Mouse (Mus musculus) CH12.LX (cell line): ENCODE data around the gene Dgcr8. TPM values are rescaled to one million over a fixed set of nuclear protein-coding genes. Genes with fewer than 3 reads are reported as not detected.

Experiments used
- DNase-seq: peaks from one replicate; pipeline ENCODE4 v3.0.0-alpha.2; 2013; ENCODE audit errors: extremely low read depth
- H3K27ac ChIP-seq: 2 replicates; pipeline ENCODE4 v1.5.1; 2012; ENCODE audit warnings: low read depth, mild to moderate bottlenecking, control low read depth, moderate library complexity; ENCODE audit not compliant: insufficient read depth
- H3K27me3 ChIP-seq: replicated peaks from 2 replicates; pipeline ENCODE3; 2012; ENCODE audit warnings: inconsistent platforms
- H3K36me3 ChIP-seq, 2 experiments: replicated peaks in 1 of 2; 2 replicates each; pipeline versions ENCODE3 to v1.6.1; 2012; ENCODE audit warnings: inconsistent platforms in 1 of 2, low read length in 1 of 2, mild to moderate bottlenecking in 1 of 2, mixed read lengths in 1 of 2, moderate library complexity in 1 of 2; ENCODE audit not compliant: control insufficient read depth in 1 of 2, insufficient read depth in 1 of 2
- H3K4me1 ChIP-seq, 2 experiments: 2 replicates each; pipeline ENCODE4 v1.6.1; 2012; ENCODE audit warnings: inconsistent platforms in 1 of 2, moderate library complexity in 1 of 2; ENCODE audit not compliant: insufficient read depth in 2 of 2, control insufficient read depth in 1 of 2
- H3K4me2 ChIP-seq: 2 replicates; pipeline ENCODE4 v1.6.1; 2012; ENCODE audit warnings: low read depth, mild to moderate bottlenecking, control low read depth; ENCODE audit not compliant: poor library complexity, insufficient read depth, severe bottlenecking
- H3K4me3 ChIP-seq, 3 experiments: fragments of 150-350 bp in 1 of 3; sonication (generic) in 1 of 3; replicated peaks in 1 of 3; 2 replicates each; pipeline versions ENCODE3 to v1.5.1; 2011 to 2012; ENCODE audit warnings: low read depth in 2 of 3, low read length in 2 of 3, mild to moderate bottlenecking in 2 of 3, moderate library complexity in 2 of 3, control low read depth in 1 of 3, improper control_type of control experiment in 1 of 3, inconsistent platforms in 1 of 3, mixed read lengths in 1 of 3; ENCODE audit not compliant: poor library complexity in 1 of 3
- H3K79me2 ChIP-seq: replicated peaks from 2 replicates; pipeline ENCODE4 v1.6.1; 2012; ENCODE audit warnings: mild to moderate bottlenecking, moderate library complexity; ENCODE audit not compliant: control insufficient read depth, poor library complexity, insufficient read depth, severe bottlenecking; ENCODE audit errors: extremely low read depth
- H3K9ac ChIP-seq: 2 replicates; pipeline ENCODE4 v1.6.1; 2012; ENCODE audit warnings: low read depth, mild to moderate bottlenecking, control low read depth, moderate library complexity; ENCODE audit not compliant: insufficient read depth
- H3K9me3 ChIP-seq: replicated peaks from 2 replicates; pipeline ENCODE3; 2012; ENCODE audit warnings: low read length, inconsistent platforms, mixed read lengths
- CHD1 ChIP-seq: IDR thresholded peaks from 2 replicates; pipeline ENCODE4 v1.6.1; 2012; ENCODE audit warnings: low read depth, low read length, improper control_type of control experiment, inconsistent platforms
- CTCF ChIP-seq, 2 experiments: IDR thresholded peaks in 1 of 2; conservative IDR thresholded peaks in 1 of 2; 2 replicates each; pipeline ENCODE4 v1.5.1; 2011 to 2012; ENCODE audit warnings: low read depth in 2 of 2, low read length in 2 of 2, improper control_type of control experiment in 1 of 2, inconsistent platforms in 1 of 2, mild to moderate bottlenecking in 1 of 2, moderate library complexity in 1 of 2
- ELF1 ChIP-seq: IDR thresholded peaks from 2 replicates; pipeline ENCODE4 v1.6.1; 2014; ENCODE audit warnings: low read depth, mild to moderate bottlenecking, inconsistent platforms, low read length, improper control_type of control experiment
- GABPA ChIP-seq: IDR thresholded peaks from 2 replicates; pipeline ENCODE4 v1.6.1; 2012; ENCODE audit warnings: low read depth, low read length, improper control_type of control experiment, inconsistent platforms; ENCODE audit not compliant: insufficient replicate concordance
- IRF4 ChIP-seq: IDR thresholded peaks from 2 replicates; pipeline ENCODE4 v1.6.1; 2014; ENCODE audit warnings: low read depth, mild to moderate bottlenecking, inconsistent platforms, low read length, improper control_type of control experiment
- JUN ChIP-seq: IDR thresholded peaks from 2 replicates; pipeline ENCODE4 v1.6.1; 2011; ENCODE audit warnings: low read depth, mild to moderate bottlenecking, low read length, improper control_type of control experiment, moderate library complexity; ENCODE audit not compliant: insufficient read depth
- JUND ChIP-seq: conservative IDR thresholded peaks from 2 replicates; pipeline ENCODE4 v1.6.1; 2011; ENCODE audit warnings: low read depth, low read length, improper control_type of control experiment
- KAT2A ChIP-seq: IDR thresholded peaks from 2 replicates; pipeline ENCODE4 v1.6.1; 2012; ENCODE audit warnings: low read length, improper control_type of control experiment, inconsistent platforms; ENCODE audit not compliant: insufficient replicate concordance
- MAX ChIP-seq: IDR thresholded peaks from 2 replicates; pipeline ENCODE4 v1.6.1; 2011; ENCODE audit warnings: low read length, improper control_type of control experiment
- MEF2A ChIP-seq: IDR thresholded peaks from 2 replicates; pipeline ENCODE4 v1.6.1; 2014; ENCODE audit warnings: low read depth, mild to moderate bottlenecking, inconsistent platforms, low read length, improper control_type of control experiment, borderline replicate concordance
- MYC ChIP-seq: IDR thresholded peaks from 2 replicates; pipeline ENCODE4 v1.6.1; 2011; ENCODE audit warnings: low read depth, mild to moderate bottlenecking, improper control_type of control experiment, low read length
- POLR2A ChIP-seq: IDR thresholded peaks from 2 replicates; pipeline ENCODE4 v1.6.1; 2011; ENCODE audit warnings: low read depth, mild to moderate bottlenecking, improper control_type of control experiment, low read length
- RAD21 ChIP-seq: IDR thresholded peaks from 2 replicates; pipeline ENCODE4 v1.6.1; 2011; ENCODE audit warnings: low read depth, mild to moderate bottlenecking, low read length, improper control_type of control experiment, moderate library complexity
- SMC3 ChIP-seq: IDR thresholded peaks from 2 replicates; pipeline ENCODE4 v1.6.1; 2011; ENCODE audit warnings: low read depth, low read length, improper control_type of control experiment
- TBP ChIP-seq: conservative IDR thresholded peaks from 2 replicates; pipeline ENCODE4 v1.6.1; 2011; ENCODE audit warnings: low read depth, low read length, improper control_type of control experiment
- TCF12 ChIP-seq: IDR thresholded peaks from 2 replicates; pipeline ENCODE4 v1.6.1; 2014; ENCODE audit warnings: low read depth, mild to moderate bottlenecking, inconsistent platforms, low read length, improper control_type of control experiment
- UBTF ChIP-seq: IDR thresholded peaks from 2 replicates; pipeline ENCODE4 v1.6.1; 2012; ENCODE audit warnings: low read depth, mild to moderate bottlenecking, inconsistent platforms, low read length, improper control_type of control experiment, moderate library complexity
- USF1 ChIP-seq: IDR thresholded peaks from 2 replicates; pipeline ENCODE4 v1.6.1; 2014; ENCODE audit warnings: low read depth, mild to moderate bottlenecking, inconsistent platforms, low read length, improper control_type of control experiment
- ZKSCAN1 ChIP-seq: IDR thresholded peaks from 2 replicates; pipeline ENCODE4 v1.6.1; 2012; ENCODE audit warnings: low read depth, inconsistent platforms, low read length, improper control_type of control experiment, borderline replicate concordance
- ZMIZ1 ChIP-seq: IDR thresholded peaks from 2 replicates; pipeline ENCODE4 v1.6.1; 2012; ENCODE audit warnings: low read depth, mild to moderate bottlenecking, inconsistent platforms, low read length, improper control_type of control experiment
- ZNF384 ChIP-seq: IDR thresholded peaks from 2 replicates; pipeline ENCODE4 v1.6.1; 2012; ENCODE audit warnings: low read depth, low read length, improper control_type of control experiment, inconsistent platforms
- dilution Hi-C: fragments of 300-500 bp; cut with MboI; formaldehyde crosslinking; loops from 2 replicates; pipeline ENCODE4 v1.14.3; 2020; ENCODE audit warnings: low sequenced_read_pairs; ENCODE audit not compliant: extremely low pct_unique_long_range_greater_than_20kb, extremely low pct_ligation_motif_present
- in situ Hi-C: fragments of 300-500 bp; cut with MboI; formaldehyde crosslinking; loops from 3 replicates; pipeline ENCODE4 v1.14.3; 2019; ENCODE audit warnings: low sequenced_read_pairs, low pct_ligation_motif_present, low pct_unique_long_range_greater_than_20kb, mixed read lengths
- polyA plus RNA-seq: library from polyadenylated mRNA; unstranded; fragments of >175 nt; gene quantifications from 2 replicates; pipeline ENCODE4 v1.2.1, GENCODE M21; 2012; ENCODE audit warnings: low read depth; ENCODE audit not compliant: insufficient read length
- total RNA-seq, 2 experiments: library from RNA; depleted of rRNA; stranded (reverse); fragments of 300-350 nt in 1 of 2; fragments of >200 nt in 1 of 2; gene quantifications; 2 replicates each; pipeline ENCODE4 v1.2.3; 2012 to 2014

Gene Dgcr8
- total and polyA plus RNA-seq, 3 experiments = 29.1 to 39.9 (median 31.8) TPM

- Histone ChIP-seq H3K36me3 (peaks cover 69 to 90% of the 10 kb centered on the region in 2 experiments), H3K27me3 (no peaks in the 10 kb centered on the region)
These were observed 13.9 kb downstream of the Dgcr8 start for GRCm38 (mm10) chr16:18275166-18275565.

GRCm38 (mm10) chr16:18268182-18268581 lies 20.9 kb downstream of the Dgcr8 start:
- DNase-seq = peak; percentile 51
- Histone ChIP-seq H3K9ac (no peak overlapping the region), H3K4me3 (no peak overlapping the region), H3K27ac (no peak overlapping the region), H3K36me3 (peaks cover 68 to 91% of the 10 kb centered on the region in 2 experiments), H3K4me2 (no peak overlapping the region), H3K4me1 (no peaks in the 10 kb centered on the region), H3K79me2 (peaks cover 25% of the 10 kb centered on the region), H3K27me3 (no peaks in the 10 kb centered on the region), H3K9me3 (no peaks in the 10 kb centered on the region)
- in situ Hi-C loops (no loop called here), dilution Hi-C loops (no loop called here)
- TF ChIP-seq UBTF = no peak
- peak; percentile 16 to 58; a peak in 2 of 4 replicates for TF ChIP-seq CTCF (conservative IDR thresholded peaks at IDR 0.05 in 1 of 2, IDR thresholded peaks at IDR 0.05 in 1 of 2; ENCODE audit: low read depth in 2 of 2, low read length in 2 of 2)
- TF ChIP-seq RAD21 = peak; percentile 31
- TF ChIP-seq SMC3 = peak; percentile 10; the same call in 1 of the 2 replicates
- TF ChIP-seq ELF1 = no peak
- no peak for TF ChIP-seq IRF4

More at GRCm38 (mm10) chr16:18275166-18275565, 13.9 kb downstream of the Dgcr8 start:
- Histone ChIP-seq H3K4me2 (no peak overlapping the region), H3K9me3 (no peaks in the 10 kb centered on the region), H3K4me3 (no peak overlapping the region), H3K4me1 (no peaks in the 10 kb centered on the region), H3K79me2 (peaks cover 17% of the 10 kb centered on the region), H3K27ac (no peak overlapping the region), H3K9ac (no peak overlapping the region)
- TF ChIP-seq KAT2A (no peak), CHD1 (no peak), TBP (no peak), GABPA (no peak), TCF12 (no peak), POLR2A (no peak), MYC (no peak; the same call in 1 of the 2 replicates), JUND (no peak), ZNF384 (no peak), JUN (no peak), ZKSCAN1 (no peak), ZMIZ1 (no peak), UBTF (no peak), MAX (no peak), MEF2A (no peak), USF1 (no peak)
- dilution Hi-C loops (no loop called here), in situ Hi-C loops (no loop called here)
- no peak for DNase-seq
